Mouse (Mus musculus): ENCODE measurements around the gene Vmn1r25. TPM values are rescaled to one million over a fixed set of nuclear protein-coding genes. Genes with fewer than 3 reads are reported as not detected.
"Not testable (repeated sequence)": the region's sequence is repeated elsewhere in the genome, so short reads cannot be mapped to it uniquely, and the experiment has no call there.

Vmn1r25 gene
- total RNA-seq (2021) = not detected
- long read RNA-seq, experiment 1 = 0 reads
- long read RNA-seq, experiment 2 = 0 reads

DNA sequence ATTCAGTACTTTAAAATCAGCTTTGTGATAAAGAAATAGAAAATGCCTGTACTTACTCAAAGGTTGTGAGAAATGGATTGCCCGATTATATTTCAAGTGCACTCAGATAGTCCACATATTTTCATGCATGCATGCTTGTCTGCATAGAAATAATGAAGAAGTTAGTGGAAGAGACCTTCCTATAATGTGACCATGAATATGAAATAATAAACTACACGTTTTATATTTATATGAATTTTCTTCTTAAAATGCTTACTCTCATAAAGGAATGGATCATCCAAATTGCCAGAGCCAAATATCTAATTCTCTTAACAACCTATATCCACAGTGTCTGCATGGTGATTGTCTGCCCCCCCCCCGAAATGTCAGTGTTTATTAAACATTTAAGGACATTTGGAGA is at the start of gene Vmn1r25:
TSS of gene Vmn1r25 (minus strand) at position 101 of the 400 bp plus-strand sequence.
- DNase-seq = no peak

DNA sequence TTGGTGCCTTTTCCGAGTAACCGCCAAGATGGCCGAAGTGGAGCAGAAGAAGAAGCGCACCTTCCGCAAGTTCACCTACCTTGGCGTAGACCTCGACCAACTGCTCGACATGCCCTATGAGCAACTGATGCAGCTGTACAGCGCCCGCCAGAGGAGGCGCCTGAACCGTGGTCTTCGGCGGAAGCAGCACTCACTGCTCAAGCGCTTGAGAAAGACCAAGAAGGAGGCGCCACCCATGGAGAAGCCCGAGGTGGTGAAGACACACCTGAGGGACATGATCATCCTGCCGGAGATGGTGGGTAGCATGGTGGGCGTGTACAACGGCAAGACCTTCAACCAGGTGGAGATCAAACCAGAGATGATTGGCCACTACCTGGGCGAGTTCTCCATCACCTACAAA is 36.9 kb upstream of the Vmn1r25 start:
- not testable (repeated sequence) for DNase-seq

DNA sequence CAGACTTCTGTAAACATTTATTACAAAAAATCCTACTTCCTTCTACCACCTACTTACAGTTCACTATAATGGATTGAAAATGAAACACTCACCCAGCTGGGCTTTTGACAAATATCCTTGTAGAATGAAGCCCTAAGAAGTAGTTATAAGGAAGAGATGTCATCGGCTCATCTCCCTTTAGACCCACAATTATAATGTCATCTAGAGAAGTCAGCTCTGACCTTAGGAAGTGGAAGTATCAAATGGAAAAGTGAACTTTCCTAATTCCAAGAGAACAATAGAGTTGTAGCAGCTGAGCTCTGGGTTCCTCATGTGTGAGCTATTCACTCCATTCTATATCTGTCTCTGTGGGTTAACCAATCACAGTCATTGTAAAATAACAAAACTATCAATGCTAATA is 34.4 kb upstream of the Vmn1r25 start, which contains the start of gene Vmn1r26:
TSS of gene Vmn1r26 (minus strand) at position 101 of the 400 bp plus-strand sequence.
- no peak for DNase-seq

DNA sequence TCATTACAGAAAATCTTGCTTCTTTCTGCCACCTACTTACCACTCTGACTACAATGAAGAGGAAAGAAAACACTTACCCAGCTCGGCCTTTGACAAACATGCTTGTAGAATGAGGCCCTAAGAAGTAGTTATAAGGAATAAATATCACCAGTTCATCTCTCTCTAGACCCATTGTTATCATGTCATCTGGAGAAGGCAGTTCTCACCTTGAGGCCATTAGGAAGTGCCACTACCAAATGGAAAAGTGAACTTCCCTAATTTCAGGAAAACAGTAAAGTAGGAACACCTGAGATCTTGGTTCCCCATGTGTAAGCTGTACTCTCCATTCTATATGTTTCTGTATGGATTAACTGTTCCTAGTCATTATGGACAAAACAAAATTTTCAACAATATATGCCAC is 19.2 kb downstream of the Vmn1r25 start, which contains the start of gene Vmn1r24:
TSS of gene Vmn1r24 (minus strand) at position 101 of the 400 bp plus-strand sequence.
- not testable (repeated sequence) for DNase-seq

Other genes starting within 250 kb of the Vmn1r25 start
- gene Vopp1, start 155.7 kb downstream of the Vmn1r25 start, total RNA-seq (2021) = 10 to 100 TPM; 14.1 to 15.8 TPM
- gene Vmn1r21, start 130.5 kb downstream of the Vmn1r25 start, total RNA-seq (2021) = not detected
- gene Vmn1r22, start 72.8 kb downstream of the Vmn1r25 start, total RNA-seq (2021) = not detected
- gene Vmn1r23, start 54.0 kb downstream of the Vmn1r25 start, total RNA-seq (2021) = not detected
- gene Vmn1r24, start 19.3 kb downstream of the Vmn1r25 start, total RNA-seq (2021) = not detected
- not detected for gene Vmn1r26, start 34.3 kb upstream of the Vmn1r25 start, total RNA-seq (2021)
- gene Vmn1r27, start 238.0 kb upstream of the Vmn1r25 start, total RNA-seq (2021) = not detected

All from adrenal gland, postnatal 36 days (tissue).